Mouse (Mus musculus) WW6 (cell line): ENCODE results near the gene Emilin2.
"Not testable (repeated sequence)": the region's sequence is repeated elsewhere in the genome, so short reads cannot be mapped to it uniquely, and the experiment has no call there.

Source experiments
- DNase-seq: peaks from one replicate; pipeline ENCODE4 v3.0.0-alpha.2; 2013; ENCODE audit warnings: low read depth, low spot score

The Emilin2 gene

GRCm38 (mm10) chr17:71311340-71312171 lies at the start of gene Emilin2:
TSS of gene Emilin2 (minus strand) at chr17:71311978.
- no peak for DNase-seq

DNA sequence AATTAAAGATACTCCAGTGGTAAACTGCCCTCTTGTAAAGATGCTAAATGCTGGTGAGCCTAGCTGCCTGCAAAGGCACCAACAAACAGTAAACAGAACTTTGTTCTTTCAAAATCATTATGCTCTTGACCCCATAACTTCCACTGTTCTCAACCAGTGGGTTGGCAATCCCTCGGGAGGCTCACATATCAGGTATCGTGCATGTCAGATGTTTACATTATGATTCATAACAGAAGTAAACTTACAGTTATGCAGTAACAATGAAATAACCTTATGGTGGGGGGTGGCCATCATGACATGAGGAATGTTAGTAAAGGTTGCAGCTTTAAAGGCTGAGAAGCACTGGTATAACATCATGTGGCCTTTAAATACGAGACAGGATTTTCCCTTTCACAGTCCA lies 43.7 kb upstream of the Emilin2 start:
- DNase-seq = no peak

GRCm38 (mm10) chr17:71354205-71354604 lies 42.4 kb upstream of the Emilin2 start:
- DNase-seq = no peak

- no peak for DNase-seq
Measured at GRCm38 (mm10) chr17:71348188-71348587, 36.4 kb upstream of the Emilin2 start.

DNA sequence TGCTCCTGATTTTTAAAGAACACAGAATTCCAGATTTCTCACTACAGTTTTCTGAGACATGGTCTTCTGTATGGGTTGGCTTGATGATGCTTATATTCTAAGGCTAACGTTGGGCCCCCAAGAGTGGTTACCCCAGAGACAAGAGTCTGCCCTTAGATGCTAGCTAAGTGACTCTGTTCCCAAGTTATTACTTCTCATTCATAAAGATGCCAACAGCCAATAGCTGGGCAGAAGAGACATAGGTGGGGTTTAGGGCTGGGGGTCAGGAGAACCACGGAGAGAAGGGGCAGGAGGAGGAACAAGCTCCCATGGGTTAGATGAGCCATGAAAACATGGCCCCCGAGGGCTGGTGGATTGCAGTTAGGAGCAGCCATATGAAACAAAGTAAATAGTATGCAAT lies 30.2 kb upstream of the Emilin2 start:
- no peak for DNase-seq

- no peak for DNase-seq
Measured at GRCm38 (mm10) chr17:71338627-71339026, 26.8 kb upstream of the Emilin2 start.

DNA sequence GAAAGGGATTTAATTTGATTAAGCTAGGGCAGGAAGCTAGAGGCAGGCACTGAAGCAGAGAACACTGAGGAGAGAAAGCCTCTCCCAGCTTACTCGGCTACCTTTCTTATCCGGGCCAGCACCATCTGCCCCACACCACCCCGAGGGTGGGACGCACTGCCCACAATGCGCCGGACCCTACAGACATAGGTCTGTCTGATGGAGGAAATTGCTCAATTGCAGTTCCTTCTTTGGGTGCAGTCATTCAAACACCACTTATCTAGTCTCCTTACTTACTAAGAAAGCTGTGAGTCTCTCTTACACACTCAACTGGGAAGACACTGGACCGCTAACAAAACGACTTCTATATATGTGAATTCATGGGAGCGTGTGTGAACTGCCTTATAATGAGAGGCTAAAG lies 25.8 kb upstream of the Emilin2 start:
- DNase-seq = no peak

GRCm38 (mm10) chr17:71336421-71336820 lies 24.6 kb upstream of the Emilin2 start:
- no peak for DNase-seq

DNA sequence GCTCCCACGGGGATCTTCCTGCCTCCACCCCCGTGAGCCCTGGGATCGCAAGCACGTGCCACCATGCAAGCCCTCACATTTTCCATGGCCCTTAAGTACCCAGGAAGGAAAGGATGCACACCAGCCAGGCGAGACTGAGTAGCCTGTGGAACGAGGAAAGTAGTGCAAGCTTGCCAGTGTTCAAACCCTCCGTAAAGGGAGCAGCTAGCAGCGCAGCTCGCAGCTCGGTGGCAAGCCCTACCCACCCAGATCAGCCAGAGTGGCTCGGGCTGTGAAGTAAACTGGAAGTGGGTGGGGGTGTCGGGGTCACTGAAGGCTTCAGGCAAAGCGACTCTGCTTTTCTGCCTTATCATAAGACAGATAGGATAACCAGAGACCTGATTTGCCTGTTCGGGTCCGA lies 20.5 kb upstream of the Emilin2 start:
- DNase-seq = no peak

DNA sequence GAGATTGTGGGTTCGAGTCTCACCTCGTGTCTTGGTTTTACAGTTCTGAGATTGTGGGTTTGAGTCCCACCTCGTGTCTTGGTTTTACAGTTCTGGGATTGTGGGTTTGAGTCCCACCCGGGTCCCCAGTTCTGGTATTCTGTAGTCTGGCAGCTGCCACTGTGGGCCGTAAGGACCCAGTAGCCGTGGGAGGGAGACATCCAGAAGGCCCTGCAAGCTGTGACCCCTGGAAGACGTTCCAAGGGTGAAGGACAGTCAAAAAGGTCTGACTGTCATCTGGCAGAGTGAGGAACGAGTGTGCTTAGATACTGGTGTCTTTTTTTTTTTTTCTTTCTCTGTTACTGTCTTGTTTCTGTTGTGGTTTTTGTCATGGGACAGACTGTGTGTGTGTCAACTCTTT lies 9.0 kb upstream of the Emilin2 start:
- not testable (repeated sequence) for DNase-seq

DNA sequence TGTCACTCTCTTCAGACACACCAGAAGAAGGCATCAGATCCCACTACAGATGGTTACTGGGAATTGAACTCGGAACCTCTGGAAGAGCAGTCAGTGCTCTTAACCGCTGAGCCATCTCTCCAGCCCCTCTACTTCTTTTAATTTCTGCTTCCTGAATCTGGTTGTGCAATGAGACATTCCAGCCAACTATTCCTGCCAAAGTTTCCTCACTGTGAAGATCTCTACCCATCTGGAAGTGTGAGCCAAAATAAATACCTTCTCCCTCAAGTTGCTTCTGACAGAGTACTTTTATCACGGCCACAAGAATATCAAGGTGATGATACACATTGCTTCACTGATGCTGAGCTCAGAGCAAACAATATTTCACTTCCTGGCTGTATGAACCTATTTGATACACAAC lies 7.6 kb upstream of the Emilin2 start:
- no peak for DNase-seq

- no peak for DNase-seq
Measured at GRCm38 (mm10) chr17:71317571-71317970, 5.8 kb upstream of the Emilin2 start.

- no peak for DNase-seq
Measured at GRCm38 (mm10) chr17:71314315-71314714, 2.5 kb upstream of the Emilin2 start.

GRCm38 (mm10) chr17:71310486-71311339 lies 1.1 kb downstream of the Emilin2 start:
- no peak for DNase-seq

GRCm38 (mm10) chr17:71309711-71310485 lies 1.9 kb downstream of the Emilin2 start:
- no peak for DNase-seq

- DNase-seq = no peak
Measured at GRCm38 (mm10) chr17:71309141-71309540, 2.6 kb downstream of the Emilin2 start.

DNA sequence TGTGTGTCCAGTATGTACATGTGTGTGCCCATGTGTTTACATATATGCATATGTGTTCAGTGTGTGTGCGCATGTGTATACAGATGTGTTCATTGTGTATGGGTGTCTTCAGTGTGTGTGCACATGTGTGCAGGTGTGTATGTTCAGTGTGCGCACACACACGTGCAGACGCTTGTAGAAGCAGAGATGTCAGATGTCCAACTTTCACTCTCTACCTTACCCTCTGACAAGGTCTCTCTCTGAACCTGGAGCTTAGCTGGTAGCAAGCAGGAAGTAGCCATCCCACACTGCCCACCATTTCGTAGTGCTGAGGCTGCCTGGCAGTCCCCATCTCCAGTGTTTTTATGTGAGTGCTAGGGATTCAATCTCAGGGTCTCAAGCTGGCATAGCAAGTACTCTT lies 3.5 kb downstream of the Emilin2 start:
- DNase-seq = no peak

GRCm38 (mm10) chr17:71307251-71307790 lies 4.5 kb downstream of the Emilin2 start:
- no peak for DNase-seq

- no peak for DNase-seq
Measured at GRCm38 (mm10) chr17:71306716-71307115, 5.1 kb downstream of the Emilin2 start.

DNA sequence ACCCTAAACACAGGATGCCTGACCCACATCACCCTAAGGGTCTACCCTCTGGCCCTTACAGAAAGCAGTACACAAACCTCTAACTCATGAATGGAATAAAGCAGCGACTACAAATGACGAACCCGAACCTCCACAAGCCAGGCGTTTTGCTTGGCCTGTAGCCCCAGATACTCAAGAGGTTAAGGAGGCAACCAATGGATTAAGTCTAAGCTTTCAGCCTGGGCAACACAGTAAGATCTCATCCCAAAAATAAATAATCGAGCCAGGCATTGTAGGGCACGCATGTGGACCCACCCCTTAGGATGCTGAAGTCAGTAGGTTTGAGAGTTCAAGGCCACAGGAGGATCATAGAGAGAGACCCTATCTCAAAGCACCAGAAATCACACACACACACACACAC lies 5.7 kb downstream of the Emilin2 start:
- no peak for DNase-seq

GRCm38 (mm10) chr17:71303444-71303843 lies 8.3 kb downstream of the Emilin2 start:
- DNase-seq = no peak

DNA sequence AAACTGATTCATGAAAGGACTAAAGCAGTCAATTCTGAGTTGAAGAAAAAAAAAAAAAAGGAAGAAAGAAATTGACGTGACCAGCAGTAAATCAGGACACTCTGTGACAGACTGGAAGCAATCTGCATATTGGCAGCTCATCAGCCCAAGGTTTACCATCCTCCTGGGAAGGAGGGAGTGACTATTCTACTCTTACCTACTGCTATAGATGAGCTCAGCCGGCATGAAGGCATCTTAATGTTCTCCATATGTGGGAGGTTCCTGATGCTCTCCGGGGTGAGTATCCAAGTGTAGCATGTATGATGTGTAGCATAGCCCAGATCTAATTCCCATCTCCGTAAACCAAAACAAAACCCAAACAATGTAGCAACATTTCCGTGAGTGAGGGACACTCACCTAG lies 10.4 kb downstream of the Emilin2 start:
- DNase-seq = no peak
